Mouse (Mus musculus): ENCODE data around the gene Duxf3.
A peak's percentile ranks its signal among the peaks of the same experiment; 100 is the strongest.
"Not testable (repeated sequence)": the region's sequence is repeated elsewhere in the genome, so short reads cannot be mapped to it uniquely, and the experiment has no call there.

Duxf3 gene

GRCm38 (mm10) chr10:58223161-58223560 is 9.3 kb downstream of the Duxf3 start:
- DNase-seq (ENCODE audit: low read depth, low spot score): not testable (repeated sequence)

GRCm38 (mm10) chr10:58221571-58221970 is 10.9 kb downstream of the Duxf3 start:
- not testable (repeated sequence) for DNase-seq (ENCODE audit: low read depth, low spot score)

GRCm38 (mm10) chr10:58220726-58221125 is 11.7 kb downstream of the Duxf3 start:
- DNase-seq (ENCODE audit: low read depth, low spot score): peak; percentile 42

GRCm38 (mm10) chr10:58217366-58217765 is 15.1 kb downstream of the Duxf3 start:
- DNase-seq (ENCODE audit: low read depth, low spot score): no peak

- no peak for DNase-seq (ENCODE audit: low read depth, low spot score)
These were observed 17.1 kb downstream of the Duxf3 start for GRCm38 (mm10) chr10:58215353-58215752.

GRCm38 (mm10) chr10:58214934-58215333 is 17.5 kb downstream of the Duxf3 start:
- DNase-seq (ENCODE audit: low read depth, low spot score): no peak

GRCm38 (mm10) chr10:58214497-58214896 is 18.0 kb downstream of the Duxf3 start:
- no peak for DNase-seq (ENCODE audit: low read depth, low spot score)

GRCm38 (mm10) chr10:58212230-58212629 is 20.2 kb downstream of the Duxf3 start:
- DNase-seq (ENCODE audit: low read depth, low spot score): no peak

- DNase-seq (ENCODE audit: low read depth, low spot score): no peak
These were observed 21.3 kb downstream of the Duxf3 start for GRCm38 (mm10) chr10:58211213-58211612.

- no peak for DNase-seq (ENCODE audit: low read depth, low spot score)
These were observed 22.0 kb downstream of the Duxf3 start for GRCm38 (mm10) chr10:58210514-58210913.

GRCm38 (mm10) chr10:58209710-58210467 is 22.6 kb downstream of the Duxf3 start:
- DNase-seq (ENCODE audit: low read depth, low spot score): no peak

GRCm38 (mm10) chr10:58206639-58207404 is 25.7 kb downstream of the Duxf3 start:
- no peak for DNase-seq (ENCODE audit: low read depth, low spot score)

- no peak for DNase-seq (ENCODE audit: low read depth, low spot score)
These were observed 26.5 kb downstream of the Duxf3 start for GRCm38 (mm10) chr10:58205986-58206385.
